Mouse (Mus musculus) liver, embryonic 15.5 days (tissue): ENCODE measurements around the gene Atp4b. TPM values are rescaled to one million over a fixed set of nuclear protein-coding genes. Genes with fewer than 3 reads are reported as not detected.
A peak's percentile ranks its signal among the peaks of the same experiment; 100 is the strongest.
"Not testable (repeated sequence)": the region's sequence is repeated elsewhere in the genome, so short reads cannot be mapped to it uniquely, and the experiment has no call there.

Experiments
- ATAC-seq: fragments of 200-750 bp; cut with Nextera tagmentation; 2 replicates; pipeline ENCODE4 v1.8.0; 2017; ENCODE audit warnings: moderate number of reproducible peaks, mild to moderate bottlenecking, moderate library complexity; ENCODE audit not compliant: insufficient read depth
- H3K27ac ChIP-seq: fragments of 300-500 bp; sonication (generic); replicated peaks from 2 replicates; pipeline ENCODE4 v1.5.1; 2015; ENCODE audit warnings: mild to moderate bottlenecking, inconsistent platforms
- H3K27me3 ChIP-seq: fragments of 300-500 bp; sonication (generic); 2 replicates; pipeline ENCODE4 v1.6.1; 2015; ENCODE audit warnings: mild to moderate bottlenecking, inconsistent platforms
- H3K36me3 ChIP-seq: fragments of 300-500 bp; sonication (generic); replicated peaks from 2 replicates; pipeline ENCODE4 v1.6.1; 2015; ENCODE audit warnings: moderate library complexity, mild to moderate bottlenecking, inconsistent platforms
- H3K4me1 ChIP-seq: fragments of 300-500 bp; sonication (generic); replicated peaks from 2 replicates; pipeline ENCODE4 v1.6.1; 2015; ENCODE audit warnings: inconsistent platforms
- H3K4me2 ChIP-seq: fragments of 300-500 bp; sonication (generic); 2 replicates; pipeline ENCODE4 v1.6.1; 2015; ENCODE audit warnings: moderate library complexity, mild to moderate bottlenecking, inconsistent platforms
- H3K4me3 ChIP-seq: fragments of 300-500 bp; sonication (generic); replicated peaks from 2 replicates; pipeline ENCODE4 v1.5.1; 2015; ENCODE audit warnings: mild to moderate bottlenecking, inconsistent platforms
- H3K9ac ChIP-seq: fragments of 300-500 bp; sonication (generic); 2 replicates; pipeline ENCODE4 v1.6.1; 2015; ENCODE audit warnings: moderate library complexity, mild to moderate bottlenecking, inconsistent platforms
- H3K9me3 ChIP-seq: fragments of 300-500 bp; sonication (generic); replicated peaks from 2 replicates; pipeline ENCODE4 v1.6.1; 2016; ENCODE audit warnings: inconsistent platforms
- WGBS: fragments of 180-500 bp; shearing (Covaris S2); methylation state at CpG from one replicate; pipeline ENCODE4 v1.1.7; 2015; ENCODE audit warnings: mixed read lengths; ENCODE audit not compliant: insufficient replicate concordance; 5-methylcytosine and 5-hydroxymethylcytosine counted together
- polyA plus RNA-seq: library from polyadenylated mRNA; unstranded; fragments of >200 nt; fragmentation: Nextera tagmentation; extraction: Ambion mirVana; gene quantifications from 2 replicates; pipeline ENCODE4 v1.2.1, GENCODE M21; 2015

Atp4b gene
- polyA plus RNA-seq, 1 experiment from 2014 or later: not detected

- no peak for ATAC-seq
- H3K4me2 ChIP-seq: peak overlapping the region; percentile 41
- H3K4me3 ChIP-seq: no peak overlapping the region
- H3K9ac ChIP-seq: no peak overlapping the region
- peaks cover 72% of the 10 kb centered on the region for H3K4me1 ChIP-seq
- peaks cover 96% of the 10 kb centered on the region for H3K36me3 ChIP-seq
- H3K27ac ChIP-seq: 0 out of 2 replicates have a peak overlapping the region, but pooled peaks have one; percentile 41
- WGBS: 57% methylated on average over 5 of the region's 5 CpGs
- no peaks in the 10 kb centered on the region for H3K27me3 ChIP-seq
- no peaks in the 10 kb centered on the region for H3K9me3 ChIP-seq
Measured at GRCm38 (mm10) chr8:13351593-13351992, 45.0 kb downstream of the Atp4b start.

DNA sequence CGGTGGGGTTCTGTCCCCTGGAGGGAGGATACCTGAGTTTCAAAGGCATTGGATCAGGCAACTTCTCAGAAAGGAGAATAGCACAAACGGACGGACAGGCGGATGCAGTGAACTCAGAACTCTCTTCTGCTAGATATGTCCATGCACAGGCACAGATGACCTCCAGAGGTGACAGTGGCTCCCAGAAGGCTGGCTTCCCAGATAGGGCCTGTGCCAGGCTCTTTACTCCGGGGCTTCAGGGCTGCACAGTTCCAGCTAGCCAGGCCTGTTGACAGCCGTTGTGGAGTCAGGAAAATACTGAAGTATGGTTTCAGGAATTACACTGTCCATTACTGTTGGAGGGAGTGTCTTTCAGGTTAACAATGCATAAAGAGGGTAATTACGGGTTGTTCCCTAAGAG, 46.6 kb downstream of the Atp4b start:
- Histone ChIP-seq H3K36me3 (peaks cover 96% of the 10 kb centered on the region), H3K9me3 (no peaks in the 10 kb centered on the region), H3K9ac (no peak overlapping the region; the same call in 1 of the 2 replicates), H3K4me2 (no peak overlapping the region), H3K4me3 (no peak overlapping the region), H3K27ac (no peak overlapping the region), H3K27me3 (no peaks in the 10 kb centered on the region), H3K4me1 (peaks cover 62% of the 10 kb centered on the region)
- 80% methylated on average over 7 of the region's 7 CpGs for WGBS
- no peak for ATAC-seq

- no peak overlapping the region for H3K27ac ChIP-seq
- H3K4me3 ChIP-seq: no peak overlapping the region
- no peaks in the 10 kb centered on the region for H3K27me3 ChIP-seq
- H3K9me3 ChIP-seq: no peaks in the 10 kb centered on the region
- ATAC-seq: no peak
- peaks cover 53% of the 10 kb centered on the region for H3K4me1 ChIP-seq
- no peak overlapping the region for H3K9ac ChIP-seq
- peaks cover 80% of the 10 kb centered on the region for H3K36me3 ChIP-seq
- WGBS: 46% methylated on average over 4 of the region's 4 CpGs
- no peak overlapping the region for H3K4me2 ChIP-seq
Measured at GRCm38 (mm10) chr8:13343134-13343533, 53.5 kb downstream of the Atp4b start.

- WGBS: 31% methylated on average over 2 of the region's 2 CpGs
- H3K27me3 ChIP-seq: no peaks in the 10 kb centered on the region
- peaks cover 72% of the 10 kb centered on the region for H3K36me3 ChIP-seq
- H3K4me2 ChIP-seq: no peak overlapping the region
- peaks cover 59% of the 10 kb centered on the region for H3K4me1 ChIP-seq
- no peak overlapping the region for H3K9ac ChIP-seq
- no peak for ATAC-seq
- no peaks in the 10 kb centered on the region for H3K9me3 ChIP-seq
- H3K4me3 ChIP-seq: no peak overlapping the region
- no peak overlapping the region for H3K27ac ChIP-seq
Measured at GRCm38 (mm10) chr8:13342340-13342739, 54.3 kb downstream of the Atp4b start.

- 76% methylated on average over 8 of the region's 8 CpGs for WGBS
- H3K9ac ChIP-seq: 0 out of 2 replicates have a peak overlapping the region, but pooled peaks have one; percentile 4
- ATAC-seq: no peak
- H3K4me3 ChIP-seq: peak overlapping the region; percentile 90
- peak overlapping the region; percentile 95 for H3K4me2 ChIP-seq
- H3K27ac ChIP-seq: 0 out of 2 replicates have a peak overlapping the region, but pooled peaks have one; percentile 15
- no peaks in the 10 kb centered on the region for H3K27me3 ChIP-seq
- peaks cover 60% of the 10 kb centered on the region for H3K4me1 ChIP-seq
- H3K36me3 ChIP-seq: peaks cover 55% of the 10 kb centered on the region
- H3K9me3 ChIP-seq: no peaks in the 10 kb centered on the region
Measured at GRCm38 (mm10) chr8:13340650-13341049, 56.0 kb downstream of the Atp4b start.

GRCm38 (mm10) chr8:13339646-13339990, 57.0 kb downstream of the Atp4b start:
- Histone ChIP-seq H3K27ac (peak overlapping the region; percentile 82; the same call in 1 of the 2 replicates), H3K27me3 (no peaks in the 10 kb centered on the region), H3K4me3 (peak overlapping the region; percentile 90), H3K9ac (peak overlapping the region; percentile 99), H3K4me2 (peak overlapping the region; percentile 95), H3K9me3 (no peaks in the 10 kb centered on the region), H3K4me1 (peaks cover 57% of the 10 kb centered on the region), H3K36me3 (peaks cover 44% of the 10 kb centered on the region)
- WGBS: 4% methylated on average over 11 of the region's 11 CpGs
- no peak for ATAC-seq

DNA sequence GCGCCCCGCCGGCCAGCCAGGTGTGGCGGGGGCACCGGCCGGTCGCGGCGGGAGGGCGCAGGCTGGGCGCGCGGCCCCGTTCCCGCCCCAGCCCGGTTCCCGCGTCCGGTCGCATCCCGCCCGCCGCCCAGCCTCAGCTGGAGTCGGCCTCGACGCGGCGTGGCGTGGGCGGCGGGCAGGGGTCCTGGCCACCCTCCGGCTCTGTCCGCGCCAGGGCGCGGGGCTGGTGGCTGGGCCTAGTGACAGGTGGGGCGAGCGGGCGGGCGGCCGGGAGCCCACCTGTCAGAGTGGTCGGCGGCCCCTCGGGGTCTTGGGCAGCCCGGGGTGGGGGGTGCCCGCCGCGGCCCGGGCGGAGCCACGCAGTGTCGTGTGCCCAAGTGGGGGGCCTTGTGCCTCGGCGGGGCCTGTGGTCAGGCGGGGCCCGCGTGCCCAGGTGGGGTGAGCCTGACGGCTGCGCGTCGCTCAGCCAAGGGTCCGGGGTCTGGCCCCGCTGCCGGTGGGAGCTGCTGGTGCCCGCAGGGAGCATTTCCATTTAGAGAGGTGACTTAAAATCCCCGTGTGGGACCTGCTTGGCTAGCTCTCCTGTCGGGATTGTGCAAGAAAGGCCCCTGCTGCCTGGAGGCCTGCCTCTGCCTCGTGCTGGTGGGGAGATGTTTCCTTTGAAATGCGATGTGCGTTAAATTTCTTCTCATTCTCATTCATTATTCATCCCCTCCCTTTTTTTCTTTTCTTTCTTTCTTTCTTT, 57.6 kb downstream of the Atp4b start:
- Histone ChIP-seq H3K9me3 (no peaks in the 10 kb centered on the region), H3K4me2 (peak overlapping the region; percentile 95), H3K27ac (peak overlapping the region; percentile 82), H3K36me3 (peaks cover 39% of the 10 kb centered on the region), H3K27me3 (no peaks in the 10 kb centered on the region), H3K4me3 (peak overlapping the region; percentile 90), H3K4me1 (peaks cover 56% of the 10 kb centered on the region), H3K9ac (peak overlapping the region; percentile 99)
- WGBS: under 1% methylated on average over 70 of the region's 70 CpGs
- peak; percentile 54 for ATAC-seq

DNA sequence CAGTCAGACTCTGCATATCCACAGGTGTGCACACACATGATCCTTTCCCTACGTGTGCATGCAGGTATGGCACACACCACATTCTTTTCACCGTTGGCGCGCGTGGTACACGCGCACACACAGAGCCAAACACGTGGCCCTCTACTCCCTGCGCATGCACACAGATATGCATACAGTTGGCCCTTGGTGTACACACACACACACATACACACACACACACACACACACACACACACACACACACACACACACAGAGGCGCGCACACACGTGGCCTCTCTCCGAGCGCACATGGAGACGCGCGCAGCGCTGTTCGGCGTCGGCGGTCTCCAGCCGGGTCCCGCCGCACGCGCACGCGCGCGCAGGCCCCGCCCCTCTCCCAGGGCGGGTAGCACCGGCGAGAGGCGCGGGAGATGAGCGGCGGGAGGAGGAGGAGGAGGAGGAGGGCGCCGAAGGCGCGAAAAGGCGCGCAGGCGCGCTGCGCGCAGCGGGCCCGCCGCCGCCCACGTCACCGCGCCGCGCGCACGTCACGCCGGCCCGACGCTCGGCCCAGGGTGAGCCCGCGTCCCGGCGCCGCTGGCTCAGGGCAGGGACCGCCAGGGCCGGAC, 58.3 kb downstream of the Atp4b start, which contains the start of gene Tfdp1:
Gene Tfdp1, plus strand, starts transcription at position 497 of the 606 bp plus-strand sequence.
- peak within 1 kb of the TSS; percentile 99 for H3K9ac ChIP-seq
- peak within 1 kb of the TSS; percentile 95 for H3K4me2 ChIP-seq
- 1% methylated on average over 49 of the region's 72 CpGs for WGBS
- peak within 1 kb of the TSS; percentile 90 for H3K4me3 ChIP-seq
- ATAC-seq: peak; percentile 93
- H3K27me3 ChIP-seq: no peaks in the 10 kb centered on the region
- peak within 1 kb of the TSS; percentile 82 for H3K27ac ChIP-seq
- peaks cover 32% of the 10 kb centered on the region for H3K36me3 ChIP-seq
- H3K4me1 ChIP-seq: peaks cover 48% of the 10 kb centered on the region
- no peaks in the 10 kb centered on the region for H3K9me3 ChIP-seq

DNA sequence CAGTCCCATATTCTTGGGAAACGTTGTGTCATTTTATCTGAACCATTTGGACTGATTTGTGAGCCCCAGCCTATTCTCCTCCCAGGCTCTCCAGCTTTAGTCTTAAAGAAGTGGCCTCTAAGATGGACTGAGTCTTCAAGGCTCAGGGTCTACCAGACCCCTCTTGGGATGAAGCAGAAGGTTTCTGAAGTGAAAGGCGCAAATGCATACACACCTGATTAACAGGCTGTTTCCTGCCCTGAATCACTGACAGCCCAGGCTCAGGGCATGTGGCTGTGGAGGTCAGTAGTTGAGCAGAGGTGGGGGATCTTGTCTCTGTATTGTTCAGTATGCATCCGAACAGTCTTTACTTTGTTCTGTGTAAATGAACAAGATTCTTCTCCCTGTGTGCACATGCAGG, 58.9 kb downstream of the Atp4b start:
- Histone ChIP-seq H3K9ac (no peak overlapping the region), H3K4me1 (peaks cover 42% of the 10 kb centered on the region), H3K27ac (peak overlapping the region; percentile 59; the same call in 1 of the 2 replicates), H3K36me3 (peaks cover 25% of the 10 kb centered on the region), H3K4me2 (peak overlapping the region; percentile 95), H3K9me3 (no peaks in the 10 kb centered on the region), H3K4me3 (peak overlapping the region; percentile 90; the same call in 1 of the 2 replicates), H3K27me3 (no peaks in the 10 kb centered on the region)
- 47% methylated on average over 3 of the region's 3 CpGs for WGBS
- no peak for ATAC-seq

- not testable (repeated sequence) for H3K9ac ChIP-seq, H3K4me2 ChIP-seq
- H3K27ac ChIP-seq: peak overlapping the region; percentile 59; the same call in 1 of the 2 replicates
Measured at GRCm38 (mm10) chr8:13337245-13337644, 59.4 kb downstream of the Atp4b start.

More at GRCm38 (mm10) chr8:13337245-13337644, 59.4 kb downstream of the Atp4b start:
- not testable (repeated sequence) for ATAC-seq, H3K27me3 ChIP-seq, H3K9me3 ChIP-seq, H3K4me3 ChIP-seq
- WGBS: 36% methylated on average over 6 of the region's 6 CpGs
- Histone ChIP-seq H3K4me1 (peaks cover 37% of the 10 kb centered on the region), H3K36me3 (peaks cover 21% of the 10 kb centered on the region)
